Mouse (Mus musculus): ENCODE measurements around the gene Gse1. TPM values are rescaled to one million over a fixed set of nuclear protein-coding genes. Genes with fewer than 3 reads are reported as not detected.
A peak's percentile ranks its signal among the peaks of the same experiment; 100 is the strongest.

The Gse1 gene
- total and polyA plus RNA-seq, 2 experiments from 2014 or later: 15.9 to 48.2 TPM

DNA sequence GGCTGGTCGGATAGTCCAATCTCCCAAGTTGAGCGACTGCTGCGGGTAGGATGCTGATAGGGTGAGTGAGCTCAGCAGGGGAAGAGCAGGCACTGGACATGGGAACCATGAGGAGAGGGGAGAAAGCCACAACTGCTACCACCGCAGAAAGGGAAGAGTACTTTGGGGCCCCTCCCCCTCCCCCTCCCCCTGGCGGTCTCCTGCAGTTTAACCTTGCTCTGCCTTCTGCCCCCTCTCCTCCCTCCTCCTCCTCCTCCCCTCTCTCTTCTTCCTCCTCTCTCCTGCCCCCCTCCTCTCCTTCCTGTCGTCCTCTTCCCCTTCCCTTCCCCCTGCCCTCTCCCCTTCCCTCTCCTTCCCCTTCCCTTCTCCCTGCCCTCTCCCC, 281.8 kb downstream of the Gse1 start:
- TF ChIP-seq CTCF (IDR thresholded peaks at IDR 0.05; ENCODE audit: low read depth): no peak
- H3K4me1 ChIP-seq (ENCODE audit: insufficient read depth): peaks cover 61% of the 10 kb centered on the region
- H3K27me3 ChIP-seq (ENCODE audit: insufficient read depth, low read length): no peaks in the 10 kb centered on the region
- H3K4me3 ChIP-seq (ENCODE audit: low read depth, low read length): no peak overlapping the region
- H3K36me3 ChIP-seq (ENCODE audit: insufficient read depth): no peaks in the 10 kb centered on the region
- ATAC-seq: no peak
- no peak overlapping the region for H3K9ac ChIP-seq
- WGBS: 6% methylated on average over 5 of the region's 6 CpGs
- H3K27ac ChIP-seq (ENCODE audit: low read depth, low read length): 0 out of 2 replicates have a peak overlapping the region, but pooled peaks have one; percentile 9
- no peaks in the 10 kb centered on the region for H3K9me3 ChIP-seq (ENCODE audit: low read length)
- DNase-seq: no peak
- no peak overlapping the region for H3K4me2 ChIP-seq (ENCODE audit: low read depth)

DNA sequence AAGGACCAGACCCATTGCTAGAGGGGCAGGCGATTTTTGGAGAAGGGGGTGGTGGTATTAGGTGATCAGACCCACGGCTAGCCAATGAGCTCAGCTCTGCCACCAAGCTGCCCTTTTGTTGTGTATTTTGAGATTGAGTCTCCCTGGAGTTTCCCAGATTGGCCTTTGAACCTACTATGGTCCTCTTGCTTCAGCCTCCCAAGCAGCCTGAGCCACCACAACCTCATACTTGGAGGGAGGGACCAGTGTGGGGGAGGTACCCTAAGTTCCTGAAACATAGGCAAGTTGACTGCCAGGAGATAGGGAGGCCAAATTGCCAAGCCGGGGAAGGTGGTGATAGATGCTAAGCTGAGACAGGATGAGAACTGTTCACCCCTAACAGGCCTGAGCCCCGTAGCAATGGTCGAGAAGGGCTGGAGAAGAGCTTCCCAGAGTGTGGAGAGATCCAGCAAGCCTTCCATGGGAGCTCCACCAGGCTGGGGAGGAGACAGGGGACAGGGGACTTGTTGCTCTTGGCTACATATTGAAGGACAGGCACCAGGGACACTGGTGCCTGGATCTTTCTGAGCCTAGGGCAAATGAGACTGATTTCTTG, 282.7 kb downstream of the Gse1 start:
- Histone ChIP-seq H3K4me2 (ENCODE audit: low read depth) (no peak overlapping the region), H3K27me3 (ENCODE audit: insufficient read depth, low read length) (no peaks in the 10 kb centered on the region), H3K36me3 (ENCODE audit: insufficient read depth) (no peaks in the 10 kb centered on the region), H3K27ac (ENCODE audit: low read depth, low read length) (no peak overlapping the region), H3K4me1 (ENCODE audit: insufficient read depth) (peaks cover 51% of the 10 kb centered on the region), H3K9me3 (ENCODE audit: low read length) (no peaks in the 10 kb centered on the region), H3K9ac (no peak overlapping the region), H3K4me3 (ENCODE audit: low read depth, low read length) (no peak overlapping the region)
- TF ChIP-seq CTCF (IDR thresholded peaks at IDR 0.05; ENCODE audit: low read depth): no peak
- DNase-seq (no peak), ATAC-seq (no peak)
- 38% methylated on average over 5 of the region's 5 CpGs for WGBS

DNA sequence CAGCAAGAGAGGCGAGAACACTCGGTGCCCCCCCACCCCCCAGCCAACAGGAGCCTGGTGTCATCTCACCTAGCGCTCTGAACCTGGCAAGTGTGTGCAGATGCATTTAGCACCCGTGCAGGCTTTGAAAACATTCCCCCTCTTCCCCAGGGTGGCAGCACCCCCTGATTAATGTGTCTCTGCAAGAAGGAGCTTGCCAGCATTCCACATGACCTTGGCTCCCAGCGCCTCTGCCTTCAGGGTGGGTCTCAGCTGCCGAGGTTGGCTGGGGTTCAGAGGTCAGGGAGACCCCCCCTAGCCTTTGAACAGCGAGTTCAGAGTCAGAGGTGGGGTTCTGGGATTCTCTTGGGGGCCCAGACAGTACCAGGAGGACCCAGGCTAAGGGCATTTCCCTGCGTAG, 283.5 kb downstream of the Gse1 start:
- no peak overlapping the region for H3K4me2 ChIP-seq (ENCODE audit: low read depth)
- no peak overlapping the region for H3K4me3 ChIP-seq (ENCODE audit: low read depth, low read length)
- peaks cover 47% of the 10 kb centered on the region for H3K4me1 ChIP-seq (ENCODE audit: insufficient read depth)
- no peak for TF ChIP-seq CTCF (IDR thresholded peaks at IDR 0.05; ENCODE audit: low read depth)
- no peaks in the 10 kb centered on the region for H3K9me3 ChIP-seq (ENCODE audit: low read length)
- DNase-seq: no peak
- ATAC-seq: no peak
- H3K27me3 ChIP-seq (ENCODE audit: insufficient read depth, low read length): no peaks in the 10 kb centered on the region
- H3K36me3 ChIP-seq (ENCODE audit: insufficient read depth): no peaks in the 10 kb centered on the region
- 28% methylated on average over 8 of the region's 8 CpGs for WGBS
- H3K9ac ChIP-seq: no peak overlapping the region
- H3K27ac ChIP-seq (ENCODE audit: low read depth, low read length): peak overlapping the region; percentile 64

DNA sequence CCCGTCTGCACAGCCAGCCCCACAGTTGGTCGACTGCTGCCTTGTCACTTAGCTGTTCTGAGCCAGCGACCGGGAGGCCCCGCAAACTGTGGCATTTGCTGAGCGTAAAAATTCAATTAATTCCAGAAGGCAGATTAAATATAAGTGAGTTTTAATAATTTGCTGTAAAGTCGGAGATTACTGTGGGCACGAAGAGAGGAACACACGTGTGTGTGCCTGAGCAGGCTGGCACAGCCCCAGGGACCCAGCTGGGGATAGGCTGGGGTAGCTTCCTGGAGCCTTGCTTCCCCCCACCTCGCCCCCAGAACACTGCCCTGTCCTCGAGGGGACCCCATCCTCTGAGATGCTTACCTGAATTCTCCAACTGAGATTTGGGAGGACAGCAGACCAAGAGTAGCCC, 284.1 kb downstream of the Gse1 start:
- no peak for DNase-seq
- H3K27me3 ChIP-seq (ENCODE audit: insufficient read depth, low read length): no peaks in the 10 kb centered on the region
- H3K4me1 ChIP-seq (ENCODE audit: insufficient read depth): peaks cover 47% of the 10 kb centered on the region
- H3K4me3 ChIP-seq (ENCODE audit: low read depth, low read length): no peak overlapping the region
- TF ChIP-seq CTCF (IDR thresholded peaks at IDR 0.05; ENCODE audit: low read depth): no peak
- H3K9me3 ChIP-seq (ENCODE audit: low read length): no peaks in the 10 kb centered on the region
- no peak overlapping the region for H3K4me2 ChIP-seq (ENCODE audit: low read depth)
- 20% methylated on average over 11 of the region's 11 CpGs for WGBS
- no peak for ATAC-seq
- H3K9ac ChIP-seq: no peak overlapping the region
- H3K27ac ChIP-seq (ENCODE audit: low read depth, low read length): peak overlapping the region; percentile 64
- H3K36me3 ChIP-seq (ENCODE audit: insufficient read depth): no peaks in the 10 kb centered on the region

DNA sequence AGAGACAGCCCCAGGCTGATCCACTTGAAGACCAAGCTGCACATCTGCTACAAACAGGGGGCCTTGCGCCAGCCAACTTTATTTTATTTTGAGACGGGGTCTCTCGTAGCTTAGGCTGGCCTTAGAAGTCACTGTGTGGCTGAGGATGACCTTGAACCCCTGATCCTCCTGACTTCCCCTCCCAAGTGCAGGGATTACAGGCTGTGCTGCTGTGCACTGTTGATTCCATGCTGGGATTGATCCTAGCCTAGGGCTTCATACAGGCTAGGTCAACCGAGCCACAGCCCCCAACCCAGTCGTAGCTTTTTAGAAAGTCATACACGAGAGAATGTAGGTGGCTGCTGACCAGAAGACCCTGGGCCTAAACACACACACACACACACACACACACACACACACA, 284.9 kb downstream of the Gse1 start:
- ATAC-seq: no peak
- WGBS: 49% methylated on average over 6 of the region's 6 CpGs
- Histone ChIP-seq H3K9ac (no peak overlapping the region), H3K27ac (ENCODE audit: low read depth, low read length) (peak overlapping the region; percentile 69), H3K4me3 (ENCODE audit: low read depth, low read length) (no peak overlapping the region), H3K4me1 (ENCODE audit: insufficient read depth) (peaks cover 49% of the 10 kb centered on the region), H3K9me3 (ENCODE audit: low read length) (no peaks in the 10 kb centered on the region), H3K4me2 (ENCODE audit: low read depth) (0 out of 2 replicates have a peak overlapping the region, but pooled peaks have one; percentile 26), H3K36me3 (ENCODE audit: insufficient read depth) (no peaks in the 10 kb centered on the region), H3K27me3 (ENCODE audit: insufficient read depth, low read length) (no peaks in the 10 kb centered on the region)
- DNase-seq: no peak
- TF ChIP-seq CTCF (IDR thresholded peaks at IDR 0.05; ENCODE audit: low read depth): no peak

DNA sequence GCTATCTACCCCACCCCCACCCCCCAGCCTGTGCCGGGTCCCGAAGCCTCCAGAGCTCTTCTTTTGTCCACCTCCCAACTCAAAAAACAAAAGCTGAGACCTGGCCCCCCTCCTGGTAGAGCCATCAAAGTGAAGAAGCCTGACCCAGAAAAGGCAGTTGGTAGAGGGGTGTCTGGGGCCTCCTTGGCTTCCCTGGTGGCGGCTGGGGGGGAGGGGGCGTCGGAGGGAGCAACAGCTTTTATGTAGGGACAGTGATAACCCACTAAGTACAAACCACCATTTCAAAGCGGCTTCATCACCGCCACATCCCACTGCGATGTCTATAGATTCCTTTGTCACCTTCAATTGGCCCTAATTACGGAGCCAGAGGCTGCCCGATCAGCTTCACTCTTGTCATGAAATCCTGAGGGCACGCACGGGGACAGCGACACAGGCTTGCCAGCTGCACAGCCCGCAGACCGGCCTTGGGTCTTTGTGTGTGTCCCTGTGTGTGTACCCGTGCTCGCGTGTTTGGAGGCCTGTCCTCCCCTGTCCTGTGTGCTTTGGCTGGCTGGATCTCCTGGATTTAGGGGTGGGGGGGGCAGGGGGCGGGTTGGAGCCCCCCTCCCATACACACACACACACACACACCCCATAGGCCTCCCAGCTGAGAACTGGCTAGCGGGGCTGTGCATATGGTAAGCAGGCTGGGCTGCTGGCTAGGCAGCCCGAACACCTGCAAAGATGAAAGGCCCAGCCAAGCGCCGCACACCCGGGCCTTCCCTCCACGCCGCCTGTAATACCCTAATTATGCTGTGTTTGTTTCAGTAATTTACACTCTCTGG, 285.6 kb downstream of the Gse1 start:
- ATAC-seq: peak; percentile 65
- H3K9ac ChIP-seq: 0 out of 2 replicates have a peak overlapping the region, but pooled peaks have one; percentile 22

DNA sequence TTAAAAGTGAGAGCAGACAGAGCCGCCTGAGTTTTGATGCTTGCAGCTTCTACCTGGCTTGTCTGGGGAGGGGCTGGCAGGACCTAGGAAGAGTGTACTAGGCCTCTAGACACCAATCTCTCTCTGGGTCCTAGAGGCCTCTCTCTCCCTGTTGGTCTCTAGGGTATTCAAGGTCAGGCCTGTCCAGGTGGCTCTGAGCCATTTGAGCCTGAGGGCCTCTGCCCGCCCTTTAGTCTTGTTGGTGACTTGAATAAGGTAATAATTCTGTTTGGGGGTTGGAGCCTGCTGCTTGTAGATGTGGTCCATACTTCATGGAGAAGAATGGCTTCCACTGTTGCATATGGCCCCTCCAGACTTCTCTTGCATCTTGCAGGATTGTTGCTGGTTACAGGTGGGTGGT, 287.0 kb downstream of the Gse1 start:
- H3K36me3 ChIP-seq (ENCODE audit: insufficient read depth): no peaks in the 10 kb centered on the region
- H3K9me3 ChIP-seq (ENCODE audit: low read length): no peaks in the 10 kb centered on the region
- H3K4me2 ChIP-seq (ENCODE audit: low read depth): no peak overlapping the region
- DNase-seq (no peak), ATAC-seq (no peak)
- H3K27me3 ChIP-seq (ENCODE audit: insufficient read depth, low read length): no peaks in the 10 kb centered on the region
- H3K4me1 ChIP-seq (ENCODE audit: insufficient read depth): peaks cover 35% of the 10 kb centered on the region
- WGBS: 90% methylated on average over 2 of the region's 2 CpGs
- TF ChIP-seq CTCF (IDR thresholded peaks at IDR 0.05; ENCODE audit: low read depth): no peak
- no peak overlapping the region for H3K4me3 ChIP-seq (ENCODE audit: low read depth, low read length)
- H3K27ac ChIP-seq (ENCODE audit: low read depth, low read length): no peak overlapping the region
- H3K9ac ChIP-seq: no peak overlapping the region

More for the DNA sequence above, 285.6 kb downstream of the Gse1 start:
- Histone ChIP-seq H3K4me1 (ENCODE audit: insufficient read depth) (peaks cover 46% of the 10 kb centered on the region), H3K4me2 (ENCODE audit: low read depth) (peak overlapping the region; percentile 26), H3K9me3 (ENCODE audit: low read length) (no peaks in the 10 kb centered on the region), H3K27ac (ENCODE audit: low read depth, low read length) (peak overlapping the region; percentile 69), H3K36me3 (ENCODE audit: insufficient read depth) (no peaks in the 10 kb centered on the region), H3K27me3 (ENCODE audit: insufficient read depth, low read length) (no peaks in the 10 kb centered on the region), H3K4me3 (ENCODE audit: low read depth, low read length) (no peak overlapping the region)
- 12% methylated on average over 25 of the region's 26 CpGs for WGBS
- peak; percentile 78 for DNase-seq
- no peak for TF ChIP-seq CTCF (IDR thresholded peaks at IDR 0.05; ENCODE audit: low read depth)
